Comparison of ENCODE assay signal across 9 mouse cellular contexts in genomic region chr8:70806541-70806940, GRCm38 (mm10). TPM values are rescaled to one million over a fixed set of nuclear protein-coding genes. Genes with fewer than 3 reads are reported as not detected.
DNase-seq lines count a peak whose midpoint lies in the region; ATAC-seq lines count a peak whose summit lies in the region.
"Had no signal": no experiment of that assay in that cellular context is flagged by ENCODE, and none has a peak within 500 bp of the region (broad histone marks: within the 10 kb centered on the region; RNA-seq: fewer than 3 reads in every experiment).

No protein-coding gene starts in this region.

- peaks cover 11% of the 10 kb centered on the region for H3K4me1 ChIP-seq in midbrain, embryonic 14.5 days (ENCODE audit: control insufficient read depth, insufficient read depth, low read length)

- no peaks in the 10 kb centered on the region for H3K36me3 ChIP-seq in midbrain, embryonic 14.5 days (ENCODE audit: control insufficient read depth, insufficient read depth, low read length)
- H3K36me3 ChIP-seq: embryonic facial prominence, embryonic 13.5 days had no signal

- no peaks in the 10 kb centered on the region for H3K9me3 ChIP-seq in midbrain, embryonic 14.5 days (ENCODE audit: control insufficient read depth, low read length)
- H3K9me3 ChIP-seq: embryonic facial prominence, embryonic 13.5 days had no signal

- peaks cover 26% of the 10 kb centered on the region for H3K27me3 ChIP-seq in midbrain, embryonic 14.5 days (ENCODE audit: control insufficient read depth, insufficient read depth, low read length)

- no peak overlapping the region for H3K27ac ChIP-seq in midbrain, embryonic 14.5 days (replicated peaks; ENCODE audit: low read depth, low read length)
- H3K27ac ChIP-seq: embryonic facial prominence, embryonic 13.5 days had no signal

- WGBS in midbrain, embryonic 14.5 days, result 82% methylated on average over 4 of the region's 4 CpGs

- peak; percentile 45 for DNase-seq in kidney, adult 9 months
- DNase-seq in kidney, postnatal 4 days, result no peak
- DNase-seq in T-cell, adult 2 months (ENCODE audit: low spot score), result peak; percentile 67
- DNase-seq in lung, postnatal 10 days, result peak; percentile 56
- DNase-seq in thymus, adult 18-20 months, result peak; percentile 73 to 87
- DNase-seq in midbrain, embryonic 14.5 days, result no peak
- DNase-seq in cerebellum, adult 8-10 months, result no peak
- no peak for DNase-seq in cerebellum, postnatal 10 days

- ATAC-seq in midbrain, embryonic 14.5 days (ENCODE audit: low FRiP score, low TSS enrichment), result no peak

- H3K9ac ChIP-seq in midbrain, embryonic 14.5 days (replicated peaks; ENCODE audit: low read length), result no peak overlapping the region
- H3K9ac ChIP-seq: embryonic facial prominence, embryonic 13.5 days had no signal

- H3K4me3 ChIP-seq in midbrain, embryonic 14.5 days (replicated peaks; ENCODE audit: low read depth, low read length), result no peak overlapping the region
- H3K4me3 ChIP-seq: embryonic facial prominence, embryonic 13.5 days had no signal

- no peak overlapping the region for H3K4me2 ChIP-seq in midbrain, embryonic 14.5 days (ENCODE audit: low read length)
- H3K4me2 ChIP-seq: embryonic facial prominence, embryonic 13.5 days had no signal

RNA-seq across cellular contexts. Expression of gene Mast3, which starts 1.7 kb away (rescaled TPM):
- 22.7 and 24.3 TPM in 2 replicates for polyA plus RNA-seq in midbrain, embryonic 14.5 days (2014; fragmentation: Nextera tagmentation; extraction: Ambion mirVana)

RNA-seq across cellular contexts. Expression of gene Il12rb1, which starts 1.7 kb away (rescaled TPM):
- 0.45 TPM in 1 of 2 replicates, not detected in the other for polyA plus RNA-seq in midbrain, embryonic 14.5 days (2014; fragmentation: Nextera tagmentation; extraction: Ambion mirVana)

RNA-seq across cellular contexts. Expression of gene Pik3r2, which starts 30.0 kb away (rescaled TPM):
- 79.2 and 84.7 TPM in 2 replicates for polyA plus RNA-seq in midbrain, embryonic 14.5 days (2014; fragmentation: Nextera tagmentation; extraction: Ambion mirVana)

RNA-seq across cellular contexts. Expression of gene Arrdc2, which starts 33.0 kb away (rescaled TPM):
- 7.1 and 7.5 TPM in 2 replicates for polyA plus RNA-seq in midbrain, embryonic 14.5 days (2014; fragmentation: Nextera tagmentation; extraction: Ambion mirVana)

RNA-seq across cellular contexts. Expression of gene Mpv17l2, which starts 45.8 kb away (rescaled TPM):
- 37.1 and 39.0 TPM in 2 replicates for polyA plus RNA-seq in midbrain, embryonic 14.5 days (2014; fragmentation: Nextera tagmentation; extraction: Ambion mirVana)

Comparison
In these comparisons a context has a peak if more than half of its experiments do, and no peak if none do; other contexts are left out.
1. DNase-seq: peak in kidney, adult 9 months (single experiment), T-cell, adult 2 months (single experiment), lung, postnatal 10 days (single experiment) and thymus, adult 18-20 months (2 of 2); none in kidney, postnatal 4 days (0 of 2), midbrain, embryonic 14.5 days (single experiment), cerebellum, adult 8-10 months (single experiment) and cerebellum, postnatal 10 days (0 of 2).